Mouse (Mus musculus) liver, embryonic 13.5 days (tissue): Measurements from ENCODE around the gene Slc22a8. TPM values are rescaled to one million over a fixed set of nuclear protein-coding genes. Genes with fewer than 3 reads are reported as not detected.
A peak's percentile ranks its signal among the peaks of the same experiment; 100 is the strongest.

ENCODE experiments used
- ATAC-seq: fragments of 200-750 bp; cut with Nextera tagmentation; 2 replicates; pipeline ENCODE4 v1.8.0; 2017; ENCODE audit warnings: low read depth, mild to moderate bottlenecking, moderate number of reproducible peaks, moderate library complexity
- DNase-seq: peaks from one replicate; pipeline ENCODE4 v3.0.0; 2022
- H3K27ac ChIP-seq: fragments of 300-500 bp; sonication (generic); 2 replicates; pipeline ENCODE4 v1.5.1; 2015; ENCODE audit warnings: moderate library complexity, mild to moderate bottlenecking, inconsistent platforms
- H3K27me3 ChIP-seq: fragments of 300-500 bp; sonication (generic); 2 replicates; pipeline ENCODE4 v1.6.1; 2015; ENCODE audit warnings: mild to moderate bottlenecking, inconsistent platforms
- H3K36me3 ChIP-seq: fragments of 300-500 bp; sonication (generic); 2 replicates; pipeline ENCODE4 v1.6.1; 2015; ENCODE audit warnings: mild to moderate bottlenecking, inconsistent platforms
- H3K4me1 ChIP-seq: fragments of 300-500 bp; sonication (generic); replicated peaks from 2 replicates; pipeline ENCODE4 v1.6.1; 2015; ENCODE audit warnings: inconsistent platforms
- H3K4me2 ChIP-seq: fragments of 300-500 bp; sonication (generic); 2 replicates; pipeline ENCODE4 v1.6.1; 2015; ENCODE audit warnings: inconsistent platforms, mild to moderate bottlenecking, moderate library complexity
- H3K4me3 ChIP-seq: fragments of 300-500 bp; sonication (generic); replicated peaks from 2 replicates; pipeline ENCODE4 v1.5.1; 2015; ENCODE audit warnings: mild to moderate bottlenecking, inconsistent platforms
- H3K9ac ChIP-seq: fragments of 300-500 bp; sonication (generic); 2 replicates; pipeline ENCODE4 v1.6.1; 2015; ENCODE audit warnings: mild to moderate bottlenecking, inconsistent platforms
- H3K9me3 ChIP-seq: fragments of 300-500 bp; sonication (generic); replicated peaks from 2 replicates; pipeline ENCODE4 v1.6.1; 2016; ENCODE audit warnings: inconsistent platforms
- WGBS: fragments of 180-500 bp; shearing (Covaris S2); methylation state at CpG from one replicate; pipeline ENCODE4 v1.1.7; 2015; ENCODE audit not compliant: insufficient replicate concordance; 5-methylcytosine and 5-hydroxymethylcytosine counted together
- polyA plus RNA-seq: library from polyadenylated mRNA; unstranded; fragments of >200 nt; fragmentation: Nextera tagmentation; extraction: Ambion mirVana; gene quantifications from 2 replicates; pipeline ENCODE4 v1.2.1, GENCODE M21; 2015

Slc22a8 gene
- polyA plus RNA-seq, 1 experiment from 2014 or later: 1.3 TPM

GRCm38 (mm10) chr19:8597269-8597668 is 6.2 kb downstream of the Slc22a8 start:
- ATAC-seq: no peak
- H3K4me3 ChIP-seq: no peak overlapping the region
- no peaks in the 10 kb centered on the region for H3K9me3 ChIP-seq
- peaks cover 11% of the 10 kb centered on the region; the same call in 1 of the 2 replicates for H3K27me3 ChIP-seq
- peaks cover 47% of the 10 kb centered on the region for H3K4me1 ChIP-seq
- no peak overlapping the region for H3K27ac ChIP-seq
- no peak overlapping the region for H3K9ac ChIP-seq
- DNase-seq: no peak
- 62% methylated on average over 4 of the region's 4 CpGs for WGBS
- no peaks in the 10 kb centered on the region for H3K36me3 ChIP-seq
- no peak overlapping the region for H3K4me2 ChIP-seq

- no peak for ATAC-seq
- DNase-seq: no peak
- no peak overlapping the region for H3K4me3 ChIP-seq
- H3K4me1 ChIP-seq: peaks cover 49% of the 10 kb centered on the region
- WGBS: 48% methylated on average over 2 of the region's 2 CpGs
- H3K36me3 ChIP-seq: no peaks in the 10 kb centered on the region
- H3K27me3 ChIP-seq: peaks cover 11% of the 10 kb centered on the region; the same call in 1 of the 2 replicates
- H3K4me2 ChIP-seq: no peak overlapping the region
- H3K9me3 ChIP-seq: no peaks in the 10 kb centered on the region
- no peak overlapping the region for H3K9ac ChIP-seq
- H3K27ac ChIP-seq: no peak overlapping the region
These were observed 8.2 kb downstream of the Slc22a8 start for GRCm38 (mm10) chr19:8599229-8599628.

GRCm38 (mm10) chr19:8601922-8602321 is 10.9 kb downstream of the Slc22a8 start:
- no peak for DNase-seq
- H3K4me3 ChIP-seq: no peak overlapping the region
- H3K9me3 ChIP-seq: no peaks in the 10 kb centered on the region
- H3K9ac ChIP-seq: no peak overlapping the region
- H3K27me3 ChIP-seq: peaks cover 11% of the 10 kb centered on the region; the same call in 1 of the 2 replicates
- H3K4me1 ChIP-seq: peaks cover 64% of the 10 kb centered on the region
- no peak overlapping the region for H3K27ac ChIP-seq
- no peak for ATAC-seq
- no peak overlapping the region for H3K4me2 ChIP-seq
- no peaks in the 10 kb centered on the region for H3K36me3 ChIP-seq

- no peak overlapping the region for H3K9ac ChIP-seq
- H3K36me3 ChIP-seq: no peaks in the 10 kb centered on the region
- peaks cover 61% of the 10 kb centered on the region for H3K4me1 ChIP-seq
- peaks cover 10% of the 10 kb centered on the region; the same call in 1 of the 2 replicates for H3K27me3 ChIP-seq
- H3K9me3 ChIP-seq: no peaks in the 10 kb centered on the region
- peak overlapping the region; percentile 44; the same call in 1 of the 2 replicates for H3K27ac ChIP-seq
- DNase-seq: peak; percentile 77
- peak; percentile 97 for ATAC-seq
- H3K4me2 ChIP-seq: peak overlapping the region; percentile 34
- WGBS: 7% methylated on average over 3 of the region's 3 CpGs
- no peak overlapping the region for H3K4me3 ChIP-seq
These were observed 11.9 kb downstream of the Slc22a8 start for GRCm38 (mm10) chr19:8602914-8603313.

GRCm38 (mm10) chr19:8604536-8605240 is 13.6 kb downstream of the Slc22a8 start:
- DNase-seq (no peak), ATAC-seq (no peak)
- H3K27me3 ChIP-seq: peaks cover 12% of the 10 kb centered on the region; the same call in 1 of the 2 replicates
- no peak overlapping the region for H3K9ac ChIP-seq
- peaks cover 56% of the 10 kb centered on the region for H3K4me1 ChIP-seq
- no peaks in the 10 kb centered on the region for H3K36me3 ChIP-seq
- H3K27ac ChIP-seq: no peak overlapping the region; the same call in 1 of the 2 replicates
- no peak overlapping the region for H3K4me2 ChIP-seq
- H3K4me3 ChIP-seq: no peak overlapping the region
- 82% methylated on average over 8 of the region's 8 CpGs for WGBS
- no peaks in the 10 kb centered on the region for H3K9me3 ChIP-seq

GRCm38 (mm10) chr19:8605241-8605558 is 14.1 kb downstream of the Slc22a8 start:
- H3K4me3 ChIP-seq: no peak overlapping the region
- DNase-seq (peak; percentile 20), ATAC-seq (peak; percentile 18)
- H3K36me3 ChIP-seq: no peaks in the 10 kb centered on the region
- peaks cover 12% of the 10 kb centered on the region; the same call in 1 of the 2 replicates for H3K27me3 ChIP-seq
- WGBS: 24% methylated on average over 3 of the region's 3 CpGs
- H3K4me1 ChIP-seq: peaks cover 56% of the 10 kb centered on the region
- no peaks in the 10 kb centered on the region for H3K9me3 ChIP-seq
- peak overlapping the region; percentile 8; the same call in 1 of the 2 replicates for H3K9ac ChIP-seq
- H3K27ac ChIP-seq: no peak overlapping the region; the same call in 1 of the 2 replicates
- no peak overlapping the region for H3K4me2 ChIP-seq

- Histone ChIP-seq H3K4me1 (no peaks in the 10 kb centered on the region), H3K9me3 (no peaks in the 10 kb centered on the region), H3K36me3 (no peaks in the 10 kb centered on the region), H3K27ac (no peak overlapping the region), H3K4me3 (no peak overlapping the region), H3K9ac (no peak overlapping the region), H3K27me3 (peaks cover 21% of the 10 kb centered on the region; the same call in 1 of the 2 replicates), H3K4me2 (no peak overlapping the region)
- WGBS: 69% methylated on average over 8 of the region's 8 CpGs
- DNase-seq (no peak), ATAC-seq (no peak)
These were observed 20.5 kb downstream of the Slc22a8 start for GRCm38 (mm10) chr19:8611358-8612123.

GRCm38 (mm10) chr19:8613111-8613510 is 22.1 kb downstream of the Slc22a8 start:
- Histone ChIP-seq H3K4me3 (no peak overlapping the region), H3K27me3 (peaks cover 16% of the 10 kb centered on the region; the same call in 1 of the 2 replicates), H3K4me2 (no peak overlapping the region), H3K9me3 (no peaks in the 10 kb centered on the region), H3K4me1 (no peaks in the 10 kb centered on the region), H3K9ac (no peak overlapping the region), H3K36me3 (no peaks in the 10 kb centered on the region), H3K27ac (no peak overlapping the region)
- ATAC-seq (no peak), DNase-seq (no peak)
- 64% methylated on average over 2 of the region's 2 CpGs for WGBS

GRCm38 (mm10) chr19:8614343-8614742 is 23.3 kb downstream of the Slc22a8 start:
- DNase-seq: no peak
- Histone ChIP-seq H3K4me2 (no peak overlapping the region), H3K27me3 (peaks cover 10% of the 10 kb centered on the region; the same call in 1 of the 2 replicates), H3K4me3 (no peak overlapping the region), H3K4me1 (no peaks in the 10 kb centered on the region), H3K36me3 (no peaks in the 10 kb centered on the region), H3K9ac (no peak overlapping the region), H3K27ac (no peak overlapping the region), H3K9me3 (no peaks in the 10 kb centered on the region)
- 24% methylated on average over 2 of the region's 2 CpGs for WGBS
- ATAC-seq: no peak

GRCm38 (mm10) chr19:8616314-8616713 is 25.3 kb downstream of the Slc22a8 start:
- Histone ChIP-seq H3K27ac (no peak overlapping the region), H3K9ac (no peak overlapping the region), H3K36me3 (no peaks in the 10 kb centered on the region), H3K9me3 (no peaks in the 10 kb centered on the region), H3K4me3 (no peak overlapping the region), H3K4me2 (no peak overlapping the region), H3K4me1 (no peaks in the 10 kb centered on the region), H3K27me3 (peaks cover 10% of the 10 kb centered on the region; the same call in 1 of the 2 replicates)
- no peak for DNase-seq
- WGBS: 46% methylated on average over 4 of the region's 4 CpGs
- ATAC-seq: no peak

- no peak for DNase-seq
- no peak within 1 kb of the TSS for H3K4me3 ChIP-seq
- H3K27ac ChIP-seq: no peak within 1 kb of the TSS
- no peak within 1 kb of the TSS for H3K4me2 ChIP-seq
- H3K27me3 ChIP-seq: peaks cover 9% of the 10 kb centered on the region; the same call in 1 of the 2 replicates
- no peaks in the 10 kb centered on the region for H3K9me3 ChIP-seq
- no peaks in the 10 kb centered on the region for H3K36me3 ChIP-seq
- no peaks in the 10 kb centered on the region for H3K4me1 ChIP-seq
- H3K9ac ChIP-seq: no peak within 1 kb of the TSS
- WGBS: 55% methylated on average over 7 of the region's 7 CpGs
- ATAC-seq: no peak
These were observed 26.9 kb downstream of the Slc22a8 start, which contains the start of gene Slc22a6 for GRCm38 (mm10) chr19:8617904-8618303. TSS of gene Slc22a6 (plus strand) at chr19:8618039.
